Mouse (Mus musculus) cortical plate, adult 2 months (tissue): Measurements from ENCODE around the gene Ube3a.

ENCODE experiments used
- CTCF ChIP-seq: fragments of 200-500 bp; IDR thresholded peaks from 2 replicates; pipeline ENCODE4 v1.5.1; 2011; ENCODE audit warnings: mild to moderate bottlenecking, control low read depth, low read length; ENCODE audit not compliant: insufficient read depth; ENCODE audit errors: extremely low read depth
- POLR2A ChIP-seq: fragments of 200-500 bp; IDR thresholded peaks from 2 replicates; pipeline ENCODE4 v1.6.1; 2011; ENCODE audit warnings: mild to moderate bottlenecking, low read length, control low read depth; ENCODE audit not compliant: insufficient read depth; ENCODE audit errors: extremely low read depth

- TF ChIP-seq CTCF (0 out of 2 replicates have a peak, but pooled peaks have one; percentile 15), POLR2A (no peak)
Observed at GRCm38 (mm10) chr7:59228866-59229182, 274 bp downstream of the Ube3a start.
